Mouse (Mus musculus) C2C12 (cell line): ENCODE measurements around the gene Snx30.

Experiments used
- CEBPB ChIP-seq: IDR thresholded peaks from one replicate; pipeline ENCODE4 v1.6.1; 2011; ENCODE audit warnings: low read depth, mild to moderate bottlenecking, control low read depth, moderate library complexity
- CTCF ChIP-seq: IDR thresholded peaks from one replicate; pipeline ENCODE4 v1.5.1; 2011; ENCODE audit not compliant: control insufficient read depth, insufficient read depth, insufficient read length
- FOSL1 ChIP-seq: IDR thresholded peaks from one replicate; pipeline ENCODE4 v1.8.0; 2011; ENCODE audit warnings: mild to moderate bottlenecking, low read length; ENCODE audit not compliant: poor library complexity, insufficient read depth, severe bottlenecking
- MAX ChIP-seq: IDR thresholded peaks from one replicate; pipeline ENCODE4 v1.6.1; 2011; ENCODE audit warnings: mild to moderate bottlenecking, control low read depth

- no peak for TF ChIP-seq CTCF
- no peak for TF ChIP-seq CEBPB
- TF ChIP-seq FOSL1: no peak
- TF ChIP-seq MAX: no peak
These were observed 75.6 kb downstream of the Snx30 start for GRCm38 (mm10) chr4:59881210-59881609.
